7 mouse cellular contexts compared by ENCODE assay signal in the genomic region with DNA sequence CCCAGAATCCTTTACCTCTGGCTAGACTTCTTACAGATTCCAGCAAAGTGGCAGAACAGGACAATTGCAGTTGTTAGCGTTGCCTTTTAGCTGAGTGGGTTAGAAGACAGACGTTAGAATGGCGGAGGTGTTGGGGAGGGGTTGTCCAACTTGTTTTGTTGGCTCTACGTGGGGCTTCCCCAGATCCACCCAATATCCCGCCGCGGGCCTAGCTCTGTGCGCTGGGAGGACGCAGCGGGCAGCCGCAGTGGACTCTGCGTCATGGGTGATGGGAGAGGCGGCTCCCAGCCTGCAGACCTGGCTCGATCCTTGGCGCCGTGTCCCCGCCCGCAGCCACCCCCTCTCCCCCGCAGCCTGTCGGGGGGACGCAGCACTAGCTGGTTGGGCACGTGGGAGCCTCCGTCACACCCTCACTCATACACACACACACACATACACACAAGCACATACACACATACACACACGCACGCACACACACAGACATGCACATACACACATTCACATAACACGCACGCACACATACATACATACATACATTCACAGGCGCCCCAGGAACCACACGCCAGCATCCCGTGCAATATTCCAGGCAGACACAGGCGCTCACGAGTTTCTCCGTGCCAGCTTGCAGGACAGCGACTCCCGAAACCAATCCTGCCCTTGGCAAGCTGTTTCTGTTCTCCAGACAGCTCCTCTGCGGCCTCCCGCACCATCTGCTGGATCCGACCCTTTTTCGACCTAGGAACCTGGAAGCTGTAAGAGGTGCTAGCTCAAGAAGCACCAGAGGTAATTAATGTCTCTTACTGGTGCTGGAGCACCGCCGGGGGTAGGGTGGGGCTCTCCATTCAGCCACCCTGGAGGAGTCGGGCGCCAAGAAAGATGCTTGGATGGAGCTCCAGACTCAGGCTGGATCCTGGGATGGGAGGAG. TPM values are rescaled to one million over a fixed set of nuclear protein-coding genes. Genes with fewer than 3 reads are reported as not detected.
DNase-seq lines count a peak whose midpoint lies in the region; ATAC-seq and TF ChIP-seq lines count a peak whose summit lies in the region.

A gene (plus strand): TSS at position 413 of the 925 bp plus-strand sequence.

- peak within 1 kb of the TSS; percentile 76 for H3K9ac ChIP-seq in forebrain, embryonic 13.5 days
- H3K9ac ChIP-seq in intestine, postnatal 0 days (ENCODE audit: low read depth, low read length) = peak within 1 kb of the TSS; percentile 11; the same call in 1 of the 2 replicates
- peak within 1 kb of the TSS; percentile 64 for H3K9ac ChIP-seq in midbrain, embryonic 15.5 days

- no peaks in the 10 kb centered on the region for H3K9me3 ChIP-seq in forebrain, embryonic 13.5 days (replicated peaks)
- H3K9me3 ChIP-seq in intestine, postnatal 0 days (ENCODE audit: control insufficient read depth) = no peaks in the 10 kb centered on the region
- H3K9me3 ChIP-seq in midbrain, embryonic 15.5 days = no peaks in the 10 kb centered on the region

- WGBS in forebrain, embryonic 13.5 days = under 1% methylated on average over 43 of the region's 43 CpGs
- 1% methylated on average over 40 of the region's 43 CpGs for WGBS in intestine, postnatal 0 days
- under 1% methylated on average over 43 of the region's 43 CpGs for WGBS in midbrain, embryonic 15.5 days

- peak; percentile 70 for DNase-seq in ZHBTc4 (ENCODE audit: low read depth, low spot score)
- DNase-seq in left cerebral cortex, postnatal 36 days (ENCODE audit: low spot score in 2 of 2) = peak; percentile 69 to 77
- peak; percentile 41 for DNase-seq in testis, postnatal 10 days (ENCODE audit: low spot score)

- no peak within 1 kb of the TSS for H3K27ac ChIP-seq in brown adipose tissue, adult 24 weeks (replicated peaks; ENCODE audit: low read depth, low read length)
- H3K27ac ChIP-seq in forebrain, embryonic 13.5 days = peak within 1 kb of the TSS; percentile 63
- no peak within 1 kb of the TSS for H3K27ac ChIP-seq in intestine, postnatal 0 days (ENCODE audit: low read depth, low read length)
- peak within 1 kb of the TSS; percentile 76 for H3K27ac ChIP-seq in midbrain, embryonic 15.5 days

- ATAC-seq in forebrain, embryonic 13.5 days = peak; percentile 85
- peak; percentile 46 for ATAC-seq in intestine, postnatal 0 days
- peak; percentile 92 for ATAC-seq in midbrain, embryonic 15.5 days (replicated peaks)

- intact Hi-C loops in left cerebral cortex, postnatal 36 days (cut with DNase I) = no loop called here

- peak within 1 kb of the TSS; percentile 93 for H3K4me2 ChIP-seq in forebrain, embryonic 13.5 days
- H3K4me2 ChIP-seq in intestine, postnatal 0 days (replicated peaks; ENCODE audit: low read depth) = peak within 1 kb of the TSS; percentile 82
- H3K4me2 ChIP-seq in midbrain, embryonic 15.5 days = peak within 1 kb of the TSS; percentile 89

- no peaks in the 10 kb centered on the region for H3K36me3 ChIP-seq in forebrain, embryonic 13.5 days (ENCODE audit: poor library complexity, severe bottlenecking)
- H3K36me3 ChIP-seq in intestine, postnatal 0 days (ENCODE audit: control insufficient read depth, insufficient read depth) = no peaks in the 10 kb centered on the region
- no peaks in the 10 kb centered on the region for H3K36me3 ChIP-seq in midbrain, embryonic 15.5 days (replicated peaks)

- H3K4me1 ChIP-seq in brown adipose tissue, adult 24 weeks (ENCODE audit: control insufficient read depth, insufficient read depth, insufficient read length, low read length) = peaks cover 2% of the 10 kb centered on the region; the same call in 1 of the 2 replicates
- H3K4me1 ChIP-seq in forebrain, embryonic 13.5 days = no peaks in the 10 kb centered on the region
- H3K4me1 ChIP-seq in intestine, postnatal 0 days (replicated peaks; ENCODE audit: control insufficient read depth, insufficient read depth, low read length) = peaks cover 6% of the 10 kb centered on the region; the same call in 1 of the 2 replicates
- peaks cover 8% of the 10 kb centered on the region for H3K4me1 ChIP-seq in midbrain, embryonic 15.5 days

- no peaks in the 10 kb centered on the region for H3K27me3 ChIP-seq in forebrain, embryonic 13.5 days
- peaks cover 18% of the 10 kb centered on the region; the same call in 1 of the 2 replicates for H3K27me3 ChIP-seq in intestine, postnatal 0 days (replicated peaks; ENCODE audit: control insufficient read depth, insufficient read depth, low read length)
- no peaks in the 10 kb centered on the region for H3K27me3 ChIP-seq in midbrain, embryonic 15.5 days (replicated peaks)

- TF ChIP-seq CTCF in intestine, postnatal 0 days (IDR thresholded peaks at IDR 0.05; ENCODE audit: low read depth) = no peak

- peak within 1 kb of the TSS; percentile 46 for H3K4me3 ChIP-seq in brown adipose tissue, adult 24 weeks (ENCODE audit: insufficient read depth, low read depth, low read length)
- H3K4me3 ChIP-seq in forebrain, embryonic 13.5 days = peak within 1 kb of the TSS; percentile 65
- H3K4me3 ChIP-seq in intestine, postnatal 0 days (ENCODE audit: low read depth, low read length) = peak within 1 kb of the TSS; percentile 45
- peak within 1 kb of the TSS; percentile 56 for H3K4me3 ChIP-seq in midbrain, embryonic 15.5 days

RNA-seq across cellular contexts. Expression of the gene that starts here (rescaled TPM):
- not detected in 2 replicates for polyA plus RNA-seq in brown adipose tissue, adult 24 weeks (2012; ENCODE audit: insufficient read depth, insufficient read length, missing spikeins)
- 37.6 and 47.4 TPM in 2 replicates for polyA plus RNA-seq in forebrain, embryonic 13.5 days (2015; fragmentation: Nextera tagmentation; extraction: Ambion mirVana)
- polyA plus RNA-seq in intestine, postnatal 0 days (2015; fragmentation: Nextera tagmentation; extraction: Ambion mirVana) = 1.6 and 2.2 TPM in 2 replicates
- 10 to 100 TPM; 48.5 to 49.8 TPM for total RNA-seq in left cerebral cortex, postnatal 36 days (2021)
- 45.3 and 51.7 TPM in 2 replicates for polyA plus RNA-seq in midbrain, embryonic 15.5 days (2015; fragmentation: Nextera tagmentation; extraction: Ambion mirVana)

Comparison
In these comparisons a context has a peak if more than half of its experiments do, and no peak if none do; other contexts are left out.
1. RNA of the gene that starts here (polyA plus RNA-seq): 45.3 to 51.7 TPM in midbrain, embryonic 15.5 days and 37.6 to 47.4 TPM in forebrain, embryonic 13.5 days; 1.6 to 2.2 TPM in intestine, postnatal 0 days and not detected in brown adipose tissue, adult 24 weeks; every median in the first group is over 10 times any median in the second.
2. H3K27ac ChIP-seq: peak in forebrain, embryonic 13.5 days (single experiment) and midbrain, embryonic 15.5 days (single experiment); none in brown adipose tissue, adult 24 weeks (single experiment) and intestine, postnatal 0 days (single experiment).
3. H3K9ac ChIP-seq: peak in every context shown above with its lines; median percentile 76 in forebrain, embryonic 13.5 days; 64 in midbrain, embryonic 15.5 days; 11 in intestine, postnatal 0 days.
4. Peak in every context shown above with its lines, with median percentiles within 50 percentile points of each other: DNase-seq, H3K4me3 ChIP-seq, ATAC-seq and H3K4me2 ChIP-seq.